Mouse (Mus musculus): ENCODE data around the gene Sorcs3. TPM values are rescaled to one million over a fixed set of nuclear protein-coding genes. Genes with fewer than 3 reads are reported as not detected.

Gene Sorcs3
- polyA plus RNA-seq, 1 experiment: 0.03 TPM

DNA sequence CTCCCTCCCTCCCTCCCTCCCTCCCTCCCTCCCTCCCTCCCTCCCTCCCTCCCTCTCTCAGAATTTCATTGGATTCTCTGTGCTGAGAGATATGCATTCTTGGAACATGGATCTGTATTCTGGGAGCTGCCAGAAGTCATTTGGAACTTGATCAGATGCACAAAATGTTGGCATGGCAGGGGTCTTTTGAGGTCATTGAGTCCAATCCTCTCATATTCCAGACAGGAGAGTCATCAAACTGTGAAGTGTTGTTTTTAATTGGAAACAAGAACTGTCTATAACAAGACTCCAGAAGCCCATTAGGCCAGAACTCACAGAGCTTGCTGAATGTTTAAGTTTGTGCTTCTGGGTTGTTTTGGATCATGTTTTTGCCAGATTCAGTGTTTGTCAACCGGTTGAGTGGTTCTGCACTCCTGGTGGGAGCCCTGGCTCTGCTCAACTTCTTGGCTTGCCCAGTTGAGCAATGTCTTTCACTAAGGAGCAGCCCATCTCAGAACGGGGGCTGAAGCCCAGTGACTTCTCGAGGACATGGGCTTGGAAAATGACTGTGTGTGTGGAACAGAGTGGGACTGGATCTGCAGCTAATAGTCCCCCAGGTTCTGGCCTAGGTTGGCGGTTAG is 264.1 kb downstream of the Sorcs3 start:
- no peak overlapping the region for H3K27ac ChIP-seq (ENCODE audit: insufficient read depth, low read depth, low read length)
- no peaks in the 10 kb centered on the region for H3K4me1 ChIP-seq (ENCODE audit: control insufficient read depth, insufficient read depth, insufficient read length, low read length)
- H3K4me3 ChIP-seq (ENCODE audit: low read depth, low read length): no peak overlapping the region
- no peaks in the 10 kb centered on the region for H3K27me3 ChIP-seq (ENCODE audit: control insufficient read depth, insufficient read depth, low read length)
- 77% methylated on average over 4 of the region's 4 CpGs for WGBS
- no peak for TF ChIP-seq POLR2A (IDR thresholded peaks at IDR 0.05; ENCODE audit: low read depth, low read length)
- no peak for TF ChIP-seq CTCF (IDR thresholded peaks at IDR 0.05; ENCODE audit: extremely low read depth, insufficient read length, insufficient replicate concordance, low read depth, low read length)
- no peaks in the 10 kb centered on the region for H3K36me3 ChIP-seq (ENCODE audit: control insufficient read depth, insufficient read depth, low read length)

DNA sequence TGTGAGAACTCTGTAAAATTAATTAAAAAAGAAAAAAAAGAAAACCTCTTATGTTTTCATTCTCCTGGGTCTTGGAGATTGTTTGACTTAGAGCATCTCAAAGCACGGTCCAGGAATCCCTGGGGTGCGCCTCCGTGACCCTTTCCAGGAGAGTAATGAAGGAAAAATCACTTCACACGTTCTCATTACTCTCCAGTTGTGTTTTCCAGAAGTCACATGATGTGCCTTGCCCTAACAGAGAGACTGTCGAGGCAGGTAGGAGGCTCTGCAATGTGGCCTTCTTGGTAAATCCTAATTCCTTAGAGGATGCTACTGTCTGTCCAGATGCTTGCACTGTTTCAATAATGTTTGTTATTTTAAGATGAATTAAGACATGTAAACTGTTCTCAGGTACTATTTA is 266.1 kb downstream of the Sorcs3 start:
- no peaks in the 10 kb centered on the region for H3K27me3 ChIP-seq (ENCODE audit: control insufficient read depth, insufficient read depth, low read length)
- no peaks in the 10 kb centered on the region for H3K36me3 ChIP-seq (ENCODE audit: control insufficient read depth, insufficient read depth, low read length)
- H3K4me1 ChIP-seq (ENCODE audit: control insufficient read depth, insufficient read depth, insufficient read length, low read length): no peaks in the 10 kb centered on the region
- no peak overlapping the region for H3K27ac ChIP-seq (ENCODE audit: insufficient read depth, low read depth, low read length)
- H3K4me3 ChIP-seq (ENCODE audit: low read depth, low read length): no peak overlapping the region
- TF ChIP-seq CTCF (IDR thresholded peaks at IDR 0.05; ENCODE audit: extremely low read depth, insufficient read length, insufficient replicate concordance, low read depth, low read length): no peak
- TF ChIP-seq POLR2A (IDR thresholded peaks at IDR 0.05; ENCODE audit: low read depth, low read length): no peak
- WGBS: 77% methylated on average over 5 of the region's 5 CpGs

DNA sequence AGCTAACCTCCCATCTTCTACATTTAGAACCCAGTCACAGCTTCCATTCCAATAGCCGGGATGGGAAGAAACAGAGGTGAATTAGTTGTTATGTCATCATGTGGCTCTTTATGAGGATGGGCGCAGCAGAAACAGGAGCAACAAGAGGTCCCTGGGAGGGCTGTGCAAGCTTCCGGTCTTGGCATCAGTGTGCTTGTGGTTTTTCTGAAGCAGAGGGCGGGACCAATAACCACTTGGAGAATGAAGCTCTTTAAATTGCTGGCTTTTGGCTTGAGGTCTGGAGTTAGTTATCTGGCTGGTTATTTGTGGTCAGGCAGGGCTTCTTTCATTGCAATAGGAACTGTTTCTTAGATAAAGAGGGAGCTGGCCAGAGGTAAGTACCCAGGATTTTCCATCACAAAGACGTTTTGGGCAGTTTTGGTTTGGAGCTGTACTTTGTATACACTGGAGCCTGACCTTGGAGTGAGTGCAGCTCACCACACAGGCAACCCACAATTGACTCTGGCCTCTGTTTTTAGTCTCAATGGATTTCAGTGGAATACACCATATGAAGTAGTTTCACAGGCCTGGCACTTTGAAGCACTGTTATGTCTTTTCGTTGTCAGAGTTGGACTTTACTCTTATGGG is 270.1 kb downstream of the Sorcs3 start:
- TF ChIP-seq POLR2A (IDR thresholded peaks at IDR 0.05; ENCODE audit: low read depth, low read length) (no peak), CTCF (IDR thresholded peaks at IDR 0.05; ENCODE audit: extremely low read depth, insufficient read length, insufficient replicate concordance, low read depth, low read length) (no peak)
- Histone ChIP-seq H3K36me3 (ENCODE audit: control insufficient read depth, insufficient read depth, low read length) (no peaks in the 10 kb centered on the region), H3K4me3 (ENCODE audit: low read depth, low read length) (no peak overlapping the region), H3K4me1 (ENCODE audit: control insufficient read depth, insufficient read depth, insufficient read length, low read length) (no peaks in the 10 kb centered on the region), H3K27me3 (ENCODE audit: control insufficient read depth, insufficient read depth, low read length) (no peaks in the 10 kb centered on the region), H3K27ac (ENCODE audit: insufficient read depth, low read depth, low read length) (no peak overlapping the region)
- WGBS: 61% methylated on average over 6 of the region's 6 CpGs

DNA sequence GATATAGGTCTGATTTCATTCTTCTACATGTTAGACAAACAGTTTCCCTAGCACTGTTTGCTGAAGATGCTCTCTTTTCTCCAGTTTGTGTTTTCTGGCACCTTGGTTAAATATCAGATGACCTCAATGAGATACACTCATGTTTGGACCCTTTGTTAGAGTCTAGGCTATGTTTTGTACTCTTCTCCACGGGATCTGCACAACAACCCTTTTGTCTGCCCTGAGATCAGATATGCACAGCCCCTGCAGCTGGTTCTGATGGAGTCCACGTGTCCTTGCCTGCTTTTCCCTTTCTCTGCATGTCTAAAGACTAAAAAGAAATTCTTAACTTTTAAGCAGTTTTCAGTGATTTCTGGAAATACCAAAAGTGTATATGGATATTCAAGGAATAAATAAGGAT is 273.0 kb downstream of the Sorcs3 start:
- Histone ChIP-seq H3K4me1 (ENCODE audit: control insufficient read depth, insufficient read depth, insufficient read length, low read length) (no peaks in the 10 kb centered on the region), H3K27me3 (ENCODE audit: control insufficient read depth, insufficient read depth, low read length) (no peaks in the 10 kb centered on the region), H3K4me3 (ENCODE audit: low read depth, low read length) (no peak overlapping the region), H3K27ac (ENCODE audit: insufficient read depth, low read depth, low read length) (no peak overlapping the region), H3K36me3 (ENCODE audit: control insufficient read depth, insufficient read depth, low read length) (no peaks in the 10 kb centered on the region)
- TF ChIP-seq POLR2A (IDR thresholded peaks at IDR 0.05; ENCODE audit: low read depth, low read length): no peak
- no peak for TF ChIP-seq CTCF (IDR thresholded peaks at IDR 0.05; ENCODE audit: extremely low read depth, insufficient read length, insufficient replicate concordance, low read depth, low read length)
- 44% methylated on average over 2 of the region's 2 CpGs for WGBS

DNA sequence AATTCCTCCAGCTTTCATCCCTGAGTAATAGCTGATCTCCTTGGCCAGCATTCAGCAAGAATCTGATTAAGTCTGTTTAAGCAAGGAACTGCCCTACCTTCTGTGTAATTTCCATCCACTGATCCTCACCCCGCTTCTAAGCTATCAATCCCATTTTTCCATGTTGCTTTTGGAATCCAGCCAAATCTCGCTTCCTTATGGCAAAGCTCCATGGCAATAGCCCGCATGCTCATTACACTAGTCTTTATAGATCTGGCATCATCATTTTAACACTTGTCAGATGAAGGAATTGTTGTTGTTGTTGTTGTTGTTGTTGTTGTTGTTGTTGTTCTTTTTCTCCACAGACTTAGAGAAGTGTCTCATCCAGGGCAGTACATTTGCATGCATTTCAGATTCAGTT is 277.1 kb downstream of the Sorcs3 start:
- no peak for TF ChIP-seq POLR2A (IDR thresholded peaks at IDR 0.05; ENCODE audit: low read depth, low read length)
- no peak for TF ChIP-seq CTCF (IDR thresholded peaks at IDR 0.05; ENCODE audit: extremely low read depth, insufficient read length, insufficient replicate concordance, low read depth, low read length)
- WGBS: 51% methylated on average over 3 of the region's 3 CpGs
- Histone ChIP-seq H3K4me3 (ENCODE audit: low read depth, low read length) (no peak overlapping the region), H3K27me3 (ENCODE audit: control insufficient read depth, insufficient read depth, low read length) (no peaks in the 10 kb centered on the region), H3K27ac (ENCODE audit: insufficient read depth, low read depth, low read length) (no peak overlapping the region), H3K4me1 (ENCODE audit: control insufficient read depth, insufficient read depth, insufficient read length, low read length) (no peaks in the 10 kb centered on the region), H3K36me3 (ENCODE audit: control insufficient read depth, insufficient read depth, low read length) (no peaks in the 10 kb centered on the region)

DNA sequence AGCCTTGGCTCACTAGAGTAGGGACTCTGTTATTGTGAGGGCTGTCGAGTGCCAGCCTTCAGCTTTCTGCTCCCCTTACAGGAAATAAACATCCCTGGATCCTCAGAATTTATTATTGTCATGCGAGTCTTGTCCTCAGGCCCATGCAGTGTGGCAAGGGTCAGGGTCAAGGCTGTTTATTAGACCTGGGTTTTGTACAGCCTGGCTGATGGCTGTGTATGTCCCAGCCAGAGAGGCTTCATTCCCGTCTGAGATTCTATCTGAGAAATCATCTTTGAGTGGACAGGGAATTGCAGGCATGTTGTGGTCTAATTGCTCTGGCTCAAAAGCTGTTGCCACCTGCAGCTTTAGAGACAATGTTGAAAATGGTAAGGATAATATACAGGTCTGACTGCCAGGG is 285.3 kb downstream of the Sorcs3 start:
- Histone ChIP-seq H3K36me3 (ENCODE audit: control insufficient read depth, insufficient read depth, low read length) (no peaks in the 10 kb centered on the region), H3K4me1 (ENCODE audit: control insufficient read depth, insufficient read depth, insufficient read length, low read length) (no peaks in the 10 kb centered on the region), H3K4me3 (ENCODE audit: low read depth, low read length) (no peak overlapping the region), H3K27ac (ENCODE audit: insufficient read depth, low read depth, low read length) (no peak overlapping the region), H3K27me3 (ENCODE audit: control insufficient read depth, insufficient read depth, low read length) (no peaks in the 10 kb centered on the region)
- TF ChIP-seq POLR2A (IDR thresholded peaks at IDR 0.05; ENCODE audit: low read depth, low read length) (no peak), CTCF (IDR thresholded peaks at IDR 0.05; ENCODE audit: extremely low read depth, insufficient read length, insufficient replicate concordance, low read depth, low read length) (no peak)
- 64% methylated on average over 3 of the region's 3 CpGs for whole genome bisulfite sequencing

DNA sequence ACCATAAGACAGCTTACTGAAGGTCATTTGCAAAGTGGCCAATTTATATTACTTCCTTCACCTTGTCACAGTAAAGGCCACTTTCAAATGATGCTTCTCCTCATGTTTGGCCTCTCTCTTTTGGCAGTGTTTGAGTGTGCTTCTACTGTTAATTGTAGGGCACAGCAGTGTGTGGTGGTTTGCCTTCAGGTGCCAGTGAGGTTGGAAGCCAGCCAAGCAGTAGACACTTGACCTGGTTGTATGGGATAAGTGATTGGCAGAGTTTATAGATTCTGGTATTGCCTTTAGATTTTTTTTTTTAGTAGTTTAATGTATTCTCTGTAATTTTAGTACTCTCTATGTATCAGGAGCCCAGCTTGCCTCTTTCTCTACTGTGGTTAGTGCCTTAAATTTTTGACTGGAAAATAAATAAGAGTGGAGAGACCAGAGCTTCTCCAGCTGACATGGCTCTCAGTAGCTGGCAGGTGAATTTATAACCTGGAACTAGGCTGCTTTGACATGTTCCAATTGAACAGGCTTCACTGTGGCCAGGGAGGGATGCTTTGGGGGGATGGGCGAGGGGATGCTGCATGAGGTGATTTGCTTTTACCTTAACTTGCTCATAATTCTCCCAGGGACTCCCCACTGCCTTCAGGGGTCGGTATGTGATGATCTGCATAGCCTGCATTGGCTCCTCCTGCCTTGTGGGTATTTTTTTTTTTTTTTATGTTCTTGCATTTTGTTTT is 298.2 kb downstream of the Sorcs3 start:
- TF ChIP-seq CTCF (IDR thresholded peaks at IDR 0.05; ENCODE audit: extremely low read depth, insufficient read length, insufficient replicate concordance, low read depth, low read length) (no peak), POLR2A (IDR thresholded peaks at IDR 0.05; ENCODE audit: low read depth, low read length) (no peak)
- H3K27me3 ChIP-seq (ENCODE audit: control insufficient read depth, insufficient read depth, low read length): no peaks in the 10 kb centered on the region
- H3K4me1 ChIP-seq (ENCODE audit: control insufficient read depth, insufficient read depth, insufficient read length, low read length): no peaks in the 10 kb centered on the region
- no peaks in the 10 kb centered on the region for H3K36me3 ChIP-seq (ENCODE audit: control insufficient read depth, insufficient read depth, low read length)
- no peak overlapping the region for H3K4me3 ChIP-seq (ENCODE audit: low read depth, low read length)
- no peak overlapping the region for H3K27ac ChIP-seq (ENCODE audit: insufficient read depth, low read depth, low read length)
- 35% methylated on average over 2 of the region's 2 CpGs for WGBS
